Mouse (Mus musculus): ENCODE data around the gene Stxbp5. TPM values are rescaled to one million over a fixed set of nuclear protein-coding genes. Genes with fewer than 3 reads are reported as not detected.

The Stxbp5 gene
- total RNA-seq, 2 experiments from 2014 or later: 7.9 to 8.5 TPM

GRCm38 (mm10) chr10:9866793-9867579, 33.9 kb downstream of the Stxbp5 start:
- intact Hi-C loops (cut with DNase I): no loop called here
- no peak for DNase-seq

GRCm38 (mm10) chr10:9860022-9860421, 40.9 kb downstream of the Stxbp5 start:
- no peak for DNase-seq
- intact Hi-C loops (cut with DNase I): no loop called here

GRCm38 (mm10) chr10:9859476-9859875, 41.4 kb downstream of the Stxbp5 start:
- intact Hi-C loops (cut with DNase I): no loop called here
- no peak for DNase-seq

GRCm38 (mm10) chr10:9857850-9858249, 43.0 kb downstream of the Stxbp5 start:
- intact Hi-C loops (cut with DNase I): no loop called here
- DNase-seq: no peak

GRCm38 (mm10) chr10:9856792-9857191, 44.1 kb downstream of the Stxbp5 start:
- no peak for DNase-seq
- intact Hi-C loops (cut with DNase I): no loop called here

GRCm38 (mm10) chr10:9846408-9846807, 54.5 kb downstream of the Stxbp5 start:
- no peak for DNase-seq

GRCm38 (mm10) chr10:9839408-9839807, 61.5 kb downstream of the Stxbp5 start:
- intact Hi-C loops (cut with DNase I): no loop called here
- DNase-seq: no peak

More at GRCm38 (mm10) chr10:9846408-9846807, 54.5 kb downstream of the Stxbp5 start:
- intact Hi-C loops (cut with DNase I): no loop called here

GRCm38 (mm10) chr10:9834986-9835385, 65.9 kb downstream of the Stxbp5 start:
- intact Hi-C loops (cut with DNase I): no loop called here

GRCm38 (mm10) chr10:9832937-9833336, 67.9 kb downstream of the Stxbp5 start:
- intact Hi-C loops (cut with DNase I): no loop called here
- DNase-seq: no peak

More at GRCm38 (mm10) chr10:9834986-9835385, 65.9 kb downstream of the Stxbp5 start:
- no peak for DNase-seq

GRCm38 (mm10) chr10:9829744-9830143, 71.1 kb downstream of the Stxbp5 start:
- no peak for DNase-seq
- intact Hi-C loops (cut with DNase I): no loop called here

- intact Hi-C loops (cut with DNase I): no loop called here
These were observed 79.6 kb downstream of the Stxbp5 start for GRCm38 (mm10) chr10:9821299-9821698.

GRCm38 (mm10) chr10:9818574-9818973, 82.3 kb downstream of the Stxbp5 start:
- intact Hi-C loops (cut with DNase I): no loop called here
- no peak for DNase-seq

More at GRCm38 (mm10) chr10:9821299-9821698, 79.6 kb downstream of the Stxbp5 start:
- no peak for DNase-seq

GRCm38 (mm10) chr10:9813926-9814325, 87.0 kb downstream of the Stxbp5 start:
- no peak for DNase-seq
- intact Hi-C loops (cut with DNase I): loop anchor here (5.0 kb wide), 1 partner anchor 508 kb away; no protein-coding TSS in a partner anchor

GRCm38 (mm10) chr10:9807596-9807995, 93.3 kb downstream of the Stxbp5 start:
- intact Hi-C loops (cut with DNase I): no loop called here
- DNase-seq: no peak

GRCm38 (mm10) chr10:9805341-9805740, 95.5 kb downstream of the Stxbp5 start:
- DNase-seq: no peak
- intact Hi-C loops (cut with DNase I): no loop called here

- DNase-seq: no peak
- intact Hi-C loops (cut with DNase I): no loop called here
These were observed 97.8 kb downstream of the Stxbp5 start for GRCm38 (mm10) chr10:9803126-9803525.

- intact Hi-C loops (cut with DNase I): no loop called here
- no peak for DNase-seq
These were observed 99.3 kb downstream of the Stxbp5 start for GRCm38 (mm10) chr10:9801571-9801970.

GRCm38 (mm10) chr10:9799085-9799484, 101.8 kb downstream of the Stxbp5 start:
- intact Hi-C loops (cut with DNase I): no loop called here
- DNase-seq: no peak

GRCm38 (mm10) chr10:9796429-9796828, 104.5 kb downstream of the Stxbp5 start:
- intact Hi-C loops (cut with DNase I): no loop called here
- no peak for DNase-seq

GRCm38 (mm10) chr10:9794429-9794828, 106.5 kb downstream of the Stxbp5 start:
- no peak for DNase-seq
- intact Hi-C loops (cut with DNase I): no loop called here

GRCm38 (mm10) chr10:9790947-9791346, 109.9 kb downstream of the Stxbp5 start:
- intact Hi-C loops (cut with DNase I): no loop called here
- DNase-seq: no peak

- intact Hi-C loops (cut with DNase I): no loop called here
- no peak for DNase-seq
These were observed 114.4 kb downstream of the Stxbp5 start for GRCm38 (mm10) chr10:9786461-9786860.
